Mouse (Mus musculus) megakaryocyte progenitor cell, adult 5-6 weeks (primary cell): ENCODE results near the gene A530084C06Rik. TPM values are rescaled to one million over a fixed set of nuclear protein-coding genes. Genes with fewer than 3 reads are reported as not detected.

Experiments used
- ATAC-seq: replicated peaks from 2 replicates; pipeline ENCODE4 v1.8.0; 2016; ENCODE audit warnings: mild to moderate bottlenecking, moderate TSS enrichment, inconsistent platforms; ENCODE audit not compliant: poor library complexity
- total RNA-seq, 2 experiments: library from RNA; stranded (forward) in 1 of 2; stranded (reverse) in 1 of 2; fragments of 157-497, 149-512 nt in 1 of 2; fragments of 200-1000 nt in 1 of 2; gene quantifications; 2 replicates each; pipeline versions ENCODE4 v1.2.3 to v1.2.4; 2015 to 2017

A530084C06Rik gene
- total RNA-seq (2015) (not detected in 2 replicates), total RNA-seq (2017) (not detected in 2 replicates)

GRCm38 (mm10) chr13:31558521-31559418 lies at the start of gene A530084C06Rik:
Gene A530084C06Rik, minus strand, starts transcription at chr13:31559333.
- ATAC-seq = peak; percentile 83

GRCm38 (mm10) chr13:31603964-31604363 lies 44.8 kb upstream of the A530084C06Rik start:
- no peak for ATAC-seq

GRCm38 (mm10) chr13:31599576-31599975 lies 40.4 kb upstream of the A530084C06Rik start:
- ATAC-seq = no peak

- no peak for ATAC-seq
Measured at GRCm38 (mm10) chr13:31587341-31587740, 28.2 kb upstream of the A530084C06Rik start.

GRCm38 (mm10) chr13:31579866-31580265 lies 20.7 kb upstream of the A530084C06Rik start:
- no peak for ATAC-seq

- ATAC-seq = no peak
Measured at GRCm38 (mm10) chr13:31578389-31578788, 19.3 kb upstream of the A530084C06Rik start.

- no peak for ATAC-seq
Measured at GRCm38 (mm10) chr13:31577576-31577975, 18.4 kb upstream of the A530084C06Rik start.

- no peak for ATAC-seq
Measured at GRCm38 (mm10) chr13:31576696-31577095, 17.6 kb upstream of the A530084C06Rik start.

GRCm38 (mm10) chr13:31574627-31575026 lies 15.5 kb upstream of the A530084C06Rik start:
- ATAC-seq = no peak

GRCm38 (mm10) chr13:31572806-31573508 lies 13.8 kb upstream of the A530084C06Rik start:
- ATAC-seq = no peak

GRCm38 (mm10) chr13:31567617-31568294 lies 8.6 kb upstream of the A530084C06Rik start:
- peak; percentile 26; the same call in 1 of the 2 replicates for ATAC-seq

GRCm38 (mm10) chr13:31567099-31567498 lies 8.0 kb upstream of the A530084C06Rik start:
- no peak for ATAC-seq

GRCm38 (mm10) chr13:31564394-31564793 lies 5.3 kb upstream of the A530084C06Rik start:
- no peak for ATAC-seq

- peak; percentile 64 for ATAC-seq
Measured at GRCm38 (mm10) chr13:31559419-31560144, 449 bp upstream of the A530084C06Rik start.

- peak; percentile 51 for ATAC-seq
Measured at GRCm38 (mm10) chr13:31557768-31558520, 1.2 kb downstream of the A530084C06Rik start.

GRCm38 (mm10) chr13:31556964-31557767 lies 2.0 kb downstream of the A530084C06Rik start:
- no peak for ATAC-seq

GRCm38 (mm10) chr13:31555834-31556233 lies 3.3 kb downstream of the A530084C06Rik start, which contains the start of gene Foxq1:
Gene Foxq1, plus strand, starts transcription at chr13:31556134.
- ATAC-seq = no peak

- ATAC-seq = no peak
Measured at GRCm38 (mm10) chr13:31547610-31548009, 11.5 kb downstream of the A530084C06Rik start.

- no peak for ATAC-seq
Measured at GRCm38 (mm10) chr13:31547204-31547603, 11.9 kb downstream of the A530084C06Rik start.
